Mouse (Mus musculus) limb, embryonic 10.5 days (tissue): ENCODE data around the gene Shisal1. TPM values are rescaled to one million over a fixed set of nuclear protein-coding genes. Genes with fewer than 3 reads are reported as not detected.
A peak's percentile ranks its signal among the peaks of the same experiment; 100 is the strongest.

Source experiments
- DNase-seq: peaks from one replicate; pipeline ENCODE4 v3.0.0-alpha.2; 2017; ENCODE audit warnings: low spot score
- H3K27ac ChIP-seq: fragments of 300-500 bp; sonication (generic); 2 replicates; pipeline ENCODE4 v1.5.1; 2016; ENCODE audit warnings: mild to moderate bottlenecking
- H3K27me3 ChIP-seq: fragments of 300-500 bp; sonication (generic); 2 replicates; pipeline ENCODE4 v1.6.1; 2016; ENCODE audit warnings: low read depth, mild to moderate bottlenecking; ENCODE audit not compliant: poor library complexity, severe bottlenecking
- H3K36me3 ChIP-seq: fragments of 300-500 bp; sonication (generic); 2 replicates; pipeline ENCODE4 v1.6.1; 2016; ENCODE audit warnings: mild to moderate bottlenecking, moderate library complexity
- H3K4me1 ChIP-seq: fragments of 300-500 bp; sonication (generic); 2 replicates; pipeline ENCODE4 v1.6.1; 2016
- H3K4me3 ChIP-seq: fragments of 300-500 bp; sonication (generic); 2 replicates; pipeline ENCODE4 v1.5.1; 2016; ENCODE audit warnings: mild to moderate bottlenecking, moderate library complexity
- H3K9me3 ChIP-seq: fragments of 300-500 bp; sonication (generic); replicated peaks from 2 replicates; pipeline ENCODE4 v1.6.1; 2016; ENCODE audit warnings: mild to moderate bottlenecking
- WGBS: fragments of 180-500 bp; shearing (Covaris S2); methylation state at CpG from one replicate; pipeline ENCODE4 v1.1.7; 2016; 5-methylcytosine and 5-hydroxymethylcytosine counted together
- polyA plus RNA-seq: library from polyadenylated mRNA; unstranded; fragments of >200 nt; fragmentation: Nextera tagmentation; extraction: Ambion mirVana; gene quantifications from 2 replicates; pipeline ENCODE4 v1.2.1, GENCODE M21; 2016

The Shisal1 gene
- polyA plus RNA-seq, 1 experiment from 2014 or later, result 0.73 TPM

DNA sequence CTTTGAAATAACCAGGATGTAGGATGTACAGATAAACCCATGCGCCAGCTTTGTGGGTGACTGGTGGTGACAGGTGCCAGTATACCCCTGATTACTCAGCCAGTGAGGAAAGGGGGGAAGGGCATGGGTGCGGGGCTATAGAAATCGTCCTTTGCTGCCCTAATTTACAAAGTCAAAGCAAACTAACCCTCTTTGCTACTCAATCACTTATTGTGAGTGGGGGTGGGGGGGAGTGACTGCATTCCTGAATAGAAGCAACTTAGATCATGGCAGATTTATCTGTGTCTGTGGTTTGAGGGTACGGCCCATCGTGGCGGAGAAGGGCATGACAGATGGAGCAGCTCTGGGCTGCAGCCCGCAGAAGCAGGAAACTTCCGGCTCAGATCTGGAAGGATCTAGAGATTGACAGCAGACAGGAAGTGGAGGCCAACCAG lies 58.2 kb downstream of the Shisal1 start:
- Histone ChIP-seq H3K36me3 (no peaks in the 10 kb centered on the region), H3K4me1 (peaks cover 6% of the 10 kb centered on the region), H3K27me3 (no peaks in the 10 kb centered on the region), H3K27ac (no peak overlapping the region), H3K4me3 (no peak overlapping the region), H3K9me3 (peaks cover 5% of the 10 kb centered on the region; the same call in 1 of the 2 replicates)
- DNase-seq, result no peak
- WGBS, result 90% methylated on average over 8 of the region's 8 CpGs

- no peak overlapping the region for H3K4me3 ChIP-seq
- H3K36me3 ChIP-seq, result no peaks in the 10 kb centered on the region
- H3K27ac ChIP-seq, result no peak overlapping the region
- peaks cover 5% of the 10 kb centered on the region; the same call in 1 of the 2 replicates for H3K9me3 ChIP-seq
- H3K4me1 ChIP-seq, result no peaks in the 10 kb centered on the region
- no peak for DNase-seq
- 90% methylated on average over 8 of the region's 8 CpGs for WGBS
- no peaks in the 10 kb centered on the region for H3K27me3 ChIP-seq
Measured at GRCm38 (mm10) chr15:84385995-84386565, 60.8 kb downstream of the Shisal1 start.

GRCm38 (mm10) chr15:84384066-84384465 lies 62.8 kb downstream of the Shisal1 start:
- no peaks in the 10 kb centered on the region for H3K36me3 ChIP-seq
- WGBS, result 95% methylated on average over 9 of the region's 9 CpGs

DNA sequence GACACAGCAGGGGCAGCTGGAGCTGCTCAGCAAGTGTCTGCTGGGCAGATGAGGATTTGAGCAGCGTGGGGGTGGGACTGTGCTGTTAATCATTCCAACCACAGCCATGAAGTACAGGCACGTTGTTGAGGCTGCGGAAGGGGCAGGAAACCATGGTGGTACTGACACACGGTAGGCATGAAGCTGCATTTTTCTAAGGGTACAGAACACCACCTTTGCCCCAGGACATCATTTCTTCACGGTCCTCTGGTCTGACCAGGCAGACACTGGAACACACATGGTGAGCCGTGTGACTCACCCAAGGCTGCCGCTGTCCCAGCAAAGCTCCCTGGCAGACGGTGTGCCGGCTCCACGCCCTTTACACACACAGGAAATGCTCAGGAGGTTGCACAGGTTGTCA lies 66.7 kb downstream of the Shisal1 start:
- 77% methylated on average over 10 of the region's 10 CpGs for WGBS
- Histone ChIP-seq H3K27ac (no peak overlapping the region), H3K27me3 (no peaks in the 10 kb centered on the region), H3K4me3 (no peak overlapping the region), H3K9me3 (peaks cover 3% of the 10 kb centered on the region; the same call in 1 of the 2 replicates), H3K4me1 (peaks cover 11% of the 10 kb centered on the region), H3K36me3 (no peaks in the 10 kb centered on the region)
- DNase-seq, result no peak

More at GRCm38 (mm10) chr15:84384066-84384465, 62.8 kb downstream of the Shisal1 start:
- Histone ChIP-seq H3K4me1 (peaks cover 11% of the 10 kb centered on the region), H3K27ac (no peak overlapping the region), H3K4me3 (no peak overlapping the region), H3K9me3 (peaks cover 5% of the 10 kb centered on the region; the same call in 1 of the 2 replicates), H3K27me3 (no peaks in the 10 kb centered on the region)
- no peak for DNase-seq

DNA sequence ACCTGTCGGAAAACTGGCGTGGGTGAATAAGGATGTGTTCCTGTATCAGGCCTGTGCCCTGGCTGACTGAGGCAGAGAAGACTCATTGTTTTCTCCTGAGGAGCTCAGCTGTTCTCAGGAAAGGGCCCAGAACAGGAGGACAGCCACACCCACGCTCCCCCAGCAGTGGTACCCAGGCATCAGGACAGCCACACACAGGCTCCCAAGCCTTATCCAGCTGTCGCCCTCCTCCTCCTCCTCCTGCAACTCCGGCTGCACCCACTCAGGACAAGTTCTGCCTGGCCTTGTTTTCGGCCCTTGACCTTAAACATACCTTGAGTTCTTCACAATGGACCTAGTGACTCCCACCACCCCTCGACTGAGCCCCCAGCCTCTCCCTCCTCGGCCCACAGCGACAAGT lies 68.2 kb downstream of the Shisal1 start:
- peaks cover 11% of the 10 kb centered on the region for H3K4me1 ChIP-seq
- no peaks in the 10 kb centered on the region for H3K36me3 ChIP-seq
- DNase-seq, result no peak
- peaks cover 12% of the 10 kb centered on the region for H3K9me3 ChIP-seq
- H3K27ac ChIP-seq, result no peak overlapping the region; the same call in 1 of the 2 replicates
- H3K4me3 ChIP-seq, result no peak overlapping the region
- WGBS, result 78% methylated on average over 9 of the region's 9 CpGs
- no peaks in the 10 kb centered on the region for H3K27me3 ChIP-seq

DNA sequence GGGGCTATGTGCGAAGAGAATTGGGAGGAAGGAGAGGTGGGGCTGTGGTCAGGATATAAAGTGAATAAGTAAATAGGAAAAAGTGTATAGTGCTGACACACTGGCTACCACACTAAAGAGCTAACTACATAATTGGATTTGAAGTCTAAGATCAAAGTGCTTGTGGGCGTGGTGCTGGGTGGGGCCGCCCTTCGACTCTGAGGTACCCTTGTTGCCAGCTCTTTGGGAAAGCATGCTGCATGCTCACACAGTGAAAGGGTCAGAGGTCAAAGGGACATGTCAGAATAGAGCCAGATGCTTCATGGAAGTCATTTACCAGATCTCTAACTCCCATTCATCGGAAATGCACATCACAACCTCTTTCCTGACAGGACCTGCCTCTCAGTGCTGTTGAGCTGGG lies 74.1 kb downstream of the Shisal1 start:
- H3K27ac ChIP-seq, result no peak overlapping the region
- no peak overlapping the region for H3K4me3 ChIP-seq
- H3K9me3 ChIP-seq, result peaks cover 12% of the 10 kb centered on the region
- DNase-seq, result no peak
- WGBS, result 66% methylated on average over 5 of the region's 5 CpGs
- H3K36me3 ChIP-seq, result no peaks in the 10 kb centered on the region
- 0 out of 2 replicates have a peak, but pooled peaks cover 8% of the 10 kb centered on the region for H3K4me1 ChIP-seq
- H3K27me3 ChIP-seq, result no peaks in the 10 kb centered on the region

GRCm38 (mm10) chr15:84367402-84367801 lies 79.5 kb downstream of the Shisal1 start:
- no peaks in the 10 kb centered on the region for H3K36me3 ChIP-seq
- H3K9me3 ChIP-seq, result no peaks in the 10 kb centered on the region
- WGBS, result 82% methylated on average over 8 of the region's 8 CpGs
- H3K4me3 ChIP-seq, result no peak overlapping the region
- no peaks in the 10 kb centered on the region for H3K27me3 ChIP-seq
- H3K27ac ChIP-seq, result no peak overlapping the region
- 0 out of 2 replicates have a peak, but pooled peaks cover 3% of the 10 kb centered on the region for H3K4me1 ChIP-seq
- no peak for DNase-seq

- no peak overlapping the region for H3K4me3 ChIP-seq
- H3K36me3 ChIP-seq, result no peaks in the 10 kb centered on the region
- H3K27me3 ChIP-seq, result no peaks in the 10 kb centered on the region
- WGBS, result 93% methylated on average over 10 of the region's 10 CpGs
- H3K9me3 ChIP-seq, result no peaks in the 10 kb centered on the region
- 0 out of 2 replicates have a peak, but pooled peaks cover 3% of the 10 kb centered on the region for H3K4me1 ChIP-seq
- H3K27ac ChIP-seq, result no peak overlapping the region
- DNase-seq, result no peak
Measured at GRCm38 (mm10) chr15:84366574-84366989, 80.3 kb downstream of the Shisal1 start.

GRCm38 (mm10) chr15:84365675-84366381 lies 81.1 kb downstream of the Shisal1 start:
- H3K27me3 ChIP-seq, result no peaks in the 10 kb centered on the region
- no peak for DNase-seq
- WGBS, result 76% methylated on average over 17 of the region's 17 CpGs
- no peaks in the 10 kb centered on the region for H3K9me3 ChIP-seq
- H3K36me3 ChIP-seq, result no peaks in the 10 kb centered on the region
- H3K4me1 ChIP-seq, result peaks cover 4% of the 10 kb centered on the region; the same call in 1 of the 2 replicates
- H3K4me3 ChIP-seq, result no peak overlapping the region
- H3K27ac ChIP-seq, result no peak overlapping the region

- Histone ChIP-seq H3K4me1 (peaks cover 8% of the 10 kb centered on the region; the same call in 1 of the 2 replicates), H3K27me3 (no peaks in the 10 kb centered on the region), H3K36me3 (no peaks in the 10 kb centered on the region), H3K4me3 (no peak overlapping the region), H3K9me3 (no peaks in the 10 kb centered on the region), H3K27ac (no peak overlapping the region)
- DNase-seq, result no peak
- 90% methylated on average over 3 of the region's 3 CpGs for WGBS
Measured at GRCm38 (mm10) chr15:84364746-84365145, 82.2 kb downstream of the Shisal1 start.

- H3K36me3 ChIP-seq, result no peaks in the 10 kb centered on the region
- H3K27me3 ChIP-seq, result no peaks in the 10 kb centered on the region
- no peaks in the 10 kb centered on the region for H3K9me3 ChIP-seq
- no peak for DNase-seq
- no peak overlapping the region for H3K27ac ChIP-seq
- H3K4me1 ChIP-seq, result peaks cover 25% of the 10 kb centered on the region
- H3K4me3 ChIP-seq, result no peak overlapping the region
- WGBS, result 86% methylated on average over 5 of the region's 5 CpGs
Measured at GRCm38 (mm10) chr15:84355081-84355480, 91.8 kb downstream of the Shisal1 start.

DNA sequence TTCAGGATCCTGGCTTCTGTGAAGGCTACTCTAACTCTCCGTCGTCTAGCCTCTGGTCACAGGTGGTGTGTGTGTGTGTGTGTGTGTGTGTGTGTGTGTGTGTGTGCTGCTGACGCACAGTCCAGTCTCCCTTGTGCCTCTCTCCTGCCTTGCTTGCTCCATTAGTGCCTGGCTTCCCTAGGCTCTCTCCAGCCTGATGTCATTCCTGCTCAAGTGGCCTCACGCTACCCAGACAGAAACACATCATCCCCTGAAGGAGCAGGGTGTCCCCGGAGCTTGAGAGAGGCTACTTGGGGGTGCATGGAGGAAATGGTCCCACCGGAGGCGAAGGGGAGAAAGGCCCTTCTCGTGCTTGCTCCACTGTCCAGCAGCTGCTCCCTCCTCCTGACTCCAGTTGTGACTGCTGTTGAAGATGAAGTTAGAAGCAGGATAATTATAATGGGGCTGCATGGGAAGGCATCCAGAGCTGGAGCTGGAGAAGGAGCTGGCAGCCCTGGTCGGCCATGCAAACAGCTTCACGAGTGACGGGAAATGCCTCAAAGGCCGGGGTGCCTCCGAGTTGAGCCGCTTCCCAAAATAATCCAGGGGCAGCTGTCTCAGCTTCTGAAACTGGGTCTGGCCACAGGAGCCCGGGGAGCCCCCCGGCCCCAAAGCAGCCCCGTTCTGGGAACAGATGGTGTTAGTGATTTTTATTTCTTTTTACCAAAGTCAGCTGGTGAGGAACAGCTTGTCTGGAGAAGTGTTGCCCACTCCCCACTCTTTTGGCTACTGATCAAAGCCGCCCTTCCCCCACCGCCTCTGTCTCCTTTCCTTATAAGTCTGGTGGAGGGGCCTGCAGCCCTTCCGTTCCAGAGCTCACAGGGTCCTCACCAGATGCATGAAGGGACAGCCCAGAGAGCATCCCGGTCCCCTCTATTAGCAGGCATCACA lies 94.7 kb downstream of the Shisal1 start:
- no peak for DNase-seq
- no peaks in the 10 kb centered on the region for H3K27me3 ChIP-seq
- H3K4me1 ChIP-seq, result peaks cover 21% of the 10 kb centered on the region
- H3K27ac ChIP-seq, result peak overlapping the region; percentile 57
- no peaks in the 10 kb centered on the region for H3K36me3 ChIP-seq
- 64% methylated on average over 21 of the region's 21 CpGs for WGBS
- H3K4me3 ChIP-seq, result no peak overlapping the region
- no peaks in the 10 kb centered on the region for H3K9me3 ChIP-seq
